Mouse (Mus musculus): ENCODE measurements around the gene Itgb5. TPM values are rescaled to one million over a fixed set of nuclear protein-coding genes. Genes with fewer than 3 reads are reported as not detected.

Gene Itgb5
- polyA plus RNA-seq, 1 experiment from 2014 or later, result 4.9 TPM

DNA sequence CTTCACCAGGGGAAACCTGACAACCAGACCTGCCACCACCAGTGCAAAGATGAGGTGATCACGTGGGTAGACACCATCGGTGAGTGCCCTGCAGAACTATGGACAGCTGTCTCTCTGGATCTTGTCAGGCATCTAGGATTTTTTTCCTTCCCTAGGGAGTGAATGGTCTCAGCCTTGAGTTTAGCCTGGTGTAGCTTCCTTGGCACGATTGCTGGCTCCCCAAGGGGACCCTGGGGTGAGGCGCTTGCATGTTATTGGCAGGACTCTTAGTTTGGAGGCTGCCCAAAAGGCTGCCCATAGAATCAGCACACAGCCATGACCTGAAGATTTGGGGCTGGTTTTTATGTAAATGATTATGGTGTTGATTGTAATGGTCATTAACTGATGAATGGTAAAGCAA, 114.7 kb downstream of the Itgb5 start:
- no peak overlapping the region for H3K27ac ChIP-seq (ENCODE audit: low read length)
- H3K4me3 ChIP-seq (ENCODE audit: low read depth, low read length), result no peak overlapping the region
- no peaks in the 10 kb centered on the region for H3K9me3 ChIP-seq (replicated peaks; ENCODE audit: control insufficient read depth, low read length)
- WGBS (ENCODE audit: insufficient replicate concordance), result 66% methylated on average over 4 of the region's 4 CpGs
- no peak overlapping the region for H3K9ac ChIP-seq (ENCODE audit: low read depth, low read length)
- no peaks in the 10 kb centered on the region for H3K27me3 ChIP-seq (ENCODE audit: control insufficient read depth, insufficient read depth, low read depth, low read length)
- no peak for ATAC-seq (ENCODE audit: low read depth)
- H3K4me1 ChIP-seq (ENCODE audit: control insufficient read depth, low read depth, low read length), result peaks cover 12% of the 10 kb centered on the region
- no peaks in the 10 kb centered on the region for H3K36me3 ChIP-seq (ENCODE audit: control insufficient read depth, insufficient read depth)
- H3K4me2 ChIP-seq (ENCODE audit: low read depth, low read length), result no peak overlapping the region

DNA sequence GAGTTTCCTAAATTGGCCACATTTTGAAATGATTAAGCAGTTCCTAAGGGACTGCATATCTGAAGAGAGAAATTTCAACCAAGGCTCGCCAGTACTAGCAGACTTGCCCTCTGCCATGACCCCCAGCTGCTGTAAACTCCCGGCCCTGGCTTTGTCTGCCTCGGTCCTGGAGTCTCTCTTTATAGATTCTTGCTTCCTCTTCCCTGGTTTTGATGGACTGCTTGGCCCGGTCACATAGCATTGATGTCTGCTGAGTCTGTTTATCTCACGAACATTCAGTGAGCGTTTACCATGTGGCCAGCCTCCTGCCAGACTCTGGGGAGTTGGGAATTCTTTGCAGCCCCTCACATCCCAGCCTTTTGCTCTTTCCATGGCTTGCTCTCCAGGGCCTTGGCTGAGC, 115.3 kb downstream of the Itgb5 start:
- H3K9me3 ChIP-seq (replicated peaks; ENCODE audit: control insufficient read depth, low read length), result no peaks in the 10 kb centered on the region
- H3K27ac ChIP-seq (ENCODE audit: low read length), result no peak overlapping the region
- no peaks in the 10 kb centered on the region for H3K36me3 ChIP-seq (ENCODE audit: control insufficient read depth, insufficient read depth)
- no peaks in the 10 kb centered on the region for H3K27me3 ChIP-seq (ENCODE audit: control insufficient read depth, insufficient read depth, low read depth, low read length)
- H3K9ac ChIP-seq (ENCODE audit: low read depth, low read length), result no peak overlapping the region
- 32% methylated on average over 6 of the region's 6 CpGs for WGBS (ENCODE audit: insufficient replicate concordance)
- ATAC-seq (ENCODE audit: low read depth), result no peak
- H3K4me1 ChIP-seq (ENCODE audit: control insufficient read depth, low read depth, low read length), result peaks cover 15% of the 10 kb centered on the region
- no peak overlapping the region for H3K4me2 ChIP-seq (ENCODE audit: low read depth, low read length)
- H3K4me3 ChIP-seq (ENCODE audit: low read depth, low read length), result no peak overlapping the region

DNA sequence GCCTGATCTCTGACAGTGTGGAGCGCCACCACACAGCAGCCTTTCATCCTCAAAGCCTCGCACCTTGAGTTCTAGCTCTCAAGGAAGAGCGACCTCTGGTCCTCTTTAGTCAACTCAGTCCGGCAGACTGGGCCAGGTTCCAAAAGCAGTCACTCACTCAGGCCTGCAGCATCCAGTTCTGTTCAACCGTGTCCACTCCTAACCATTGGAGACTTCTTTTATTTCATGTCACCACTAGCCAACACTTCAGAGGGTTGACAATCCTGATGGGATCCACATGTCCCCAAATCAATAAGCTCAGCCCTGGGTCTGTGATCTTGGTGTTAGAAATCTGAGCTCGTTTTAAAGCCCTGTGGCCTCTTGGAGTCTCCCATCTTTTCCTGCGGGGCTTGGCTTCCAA, 116.6 kb downstream of the Itgb5 start:
- no peaks in the 10 kb centered on the region for H3K36me3 ChIP-seq (ENCODE audit: control insufficient read depth, insufficient read depth)
- ATAC-seq (ENCODE audit: low read depth), result no peak
- WGBS (ENCODE audit: insufficient replicate concordance), result 60% methylated on average over 7 of the region's 7 CpGs

DNA sequence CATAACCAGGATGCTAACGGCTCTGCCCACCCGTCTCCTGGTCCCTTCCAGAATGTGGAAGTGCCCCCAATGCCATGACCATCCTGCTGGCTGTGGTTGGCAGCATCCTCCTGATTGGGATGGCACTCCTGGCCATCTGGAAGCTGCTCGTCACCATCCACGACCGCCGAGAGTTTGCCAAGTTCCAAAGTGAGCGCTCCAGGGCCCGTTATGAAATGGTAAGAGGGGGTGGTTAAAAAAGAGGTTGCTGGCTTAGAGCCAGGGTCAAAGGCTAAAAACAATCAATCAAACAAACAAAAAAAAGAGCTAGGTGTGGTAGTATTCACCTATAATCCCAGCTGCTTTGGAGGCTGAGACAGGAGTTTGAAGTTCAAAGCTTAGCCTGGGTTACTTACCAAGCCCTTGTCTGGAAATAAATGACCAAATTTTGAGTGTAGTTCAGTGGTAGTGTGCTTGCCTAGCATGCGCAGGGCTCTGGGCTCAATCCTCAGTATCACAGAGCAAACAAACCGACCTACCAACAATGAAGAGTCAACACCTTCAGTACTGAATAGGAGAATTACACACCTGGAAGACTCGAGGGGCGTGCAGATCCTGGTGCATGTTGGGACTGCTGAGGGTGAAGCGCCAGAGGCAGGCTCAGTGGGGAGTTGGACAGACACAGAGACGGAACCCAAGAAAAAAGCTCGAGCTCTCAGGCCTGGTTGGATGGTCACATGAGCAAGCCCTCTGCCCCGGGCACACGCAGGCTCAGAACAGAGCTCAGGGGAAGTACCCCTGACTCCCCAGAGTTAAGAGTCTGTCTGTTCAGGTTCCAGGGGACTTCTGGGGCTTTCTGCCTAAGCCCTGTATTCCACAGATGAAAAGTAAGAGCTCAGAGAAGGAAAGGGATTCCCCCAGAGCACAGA, 118.5 kb downstream of the Itgb5 start:
- Histone ChIP-seq H3K27ac (ENCODE audit: low read length) (peak overlapping the region; percentile 79), H3K4me2 (ENCODE audit: low read depth, low read length) (no peak overlapping the region), H3K4me3 (ENCODE audit: low read depth, low read length) (no peak overlapping the region), H3K9me3 (replicated peaks; ENCODE audit: control insufficient read depth, low read length) (no peaks in the 10 kb centered on the region), H3K4me1 (ENCODE audit: control insufficient read depth, low read depth, low read length) (peaks cover 15% of the 10 kb centered on the region), H3K27me3 (ENCODE audit: control insufficient read depth, insufficient read depth, low read depth, low read length) (no peaks in the 10 kb centered on the region), H3K36me3 (ENCODE audit: control insufficient read depth, insufficient read depth) (0 out of 2 replicates have a peak, but pooled peaks cover under 1% of the 10 kb centered on the region), H3K9ac (ENCODE audit: low read depth, low read length) (no peak overlapping the region)
- 60% methylated on average over 17 of the region's 17 CpGs for WGBS (ENCODE audit: insufficient replicate concordance)
- ATAC-seq (ENCODE audit: low read depth), result peak; percentile 67

More for the DNA sequence above, 116.6 kb downstream of the Itgb5 start:
- Histone ChIP-seq H3K9ac (ENCODE audit: low read depth, low read length) (no peak overlapping the region), H3K4me2 (ENCODE audit: low read depth, low read length) (no peak overlapping the region), H3K27ac (ENCODE audit: low read length) (no peak overlapping the region), H3K9me3 (replicated peaks; ENCODE audit: control insufficient read depth, low read length) (no peaks in the 10 kb centered on the region), H3K4me1 (ENCODE audit: control insufficient read depth, low read depth, low read length) (peaks cover 15% of the 10 kb centered on the region), H3K4me3 (ENCODE audit: low read depth, low read length) (no peak overlapping the region), H3K27me3 (ENCODE audit: control insufficient read depth, insufficient read depth, low read depth, low read length) (no peaks in the 10 kb centered on the region)

DNA sequence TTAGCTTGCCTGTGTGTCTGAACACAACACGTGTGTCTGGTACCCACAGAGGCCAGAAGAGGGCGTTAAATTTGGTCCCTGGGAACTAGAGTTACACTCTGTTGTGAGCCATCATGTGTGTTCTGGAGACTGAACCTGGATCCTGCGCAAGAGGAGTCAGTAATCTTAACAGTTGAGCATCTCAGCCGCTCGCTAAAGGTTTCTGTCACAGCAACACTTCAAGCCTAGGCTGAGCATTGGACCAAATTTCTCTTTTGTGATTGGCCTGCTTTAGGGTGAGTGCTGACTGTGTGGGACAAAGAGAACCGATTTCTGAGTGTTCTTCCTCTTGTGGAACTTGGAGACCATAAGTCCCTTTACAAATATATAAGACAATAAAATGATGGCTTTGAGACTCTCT, 120.9 kb downstream of the Itgb5 start:
- Histone ChIP-seq H3K9me3 (replicated peaks; ENCODE audit: control insufficient read depth, low read length) (no peaks in the 10 kb centered on the region), H3K36me3 (ENCODE audit: control insufficient read depth, insufficient read depth) (peaks cover 22% of the 10 kb centered on the region), H3K9ac (ENCODE audit: low read depth, low read length) (no peak overlapping the region), H3K27me3 (ENCODE audit: control insufficient read depth, insufficient read depth, low read depth, low read length) (no peaks in the 10 kb centered on the region), H3K4me1 (ENCODE audit: control insufficient read depth, low read depth, low read length) (peaks cover 15% of the 10 kb centered on the region), H3K4me3 (ENCODE audit: low read depth, low read length) (no peak overlapping the region), H3K27ac (ENCODE audit: low read length) (no peak overlapping the region), H3K4me2 (ENCODE audit: low read depth, low read length) (no peak overlapping the region)
- WGBS (ENCODE audit: insufficient replicate concordance), result 62% methylated on average over 6 of the region's 6 CpGs
- no peak for ATAC-seq (ENCODE audit: low read depth)

DNA sequence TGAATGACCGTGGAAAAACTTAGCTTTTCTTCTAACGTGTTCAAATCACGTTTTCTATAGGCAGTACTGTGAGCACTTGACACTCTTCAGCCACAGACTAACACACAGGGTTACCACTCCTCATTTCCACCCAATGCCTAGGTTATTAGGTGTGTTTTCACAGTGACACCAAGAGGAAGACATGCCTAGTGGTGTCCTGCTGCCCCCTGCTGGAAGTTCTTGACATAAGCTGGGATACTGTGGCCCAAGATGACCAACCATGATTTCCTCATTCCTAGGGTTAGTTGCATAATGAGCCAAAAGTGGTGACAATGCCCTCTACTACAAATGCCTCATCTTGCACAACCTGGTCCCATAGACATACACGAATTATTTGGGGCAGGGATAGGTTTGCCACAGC, 121.4 kb downstream of the Itgb5 start:
- H3K4me2 ChIP-seq (ENCODE audit: low read depth, low read length), result no peak overlapping the region
- H3K4me3 ChIP-seq (ENCODE audit: low read depth, low read length), result no peak overlapping the region
- ATAC-seq (ENCODE audit: low read depth), result peak; percentile 69
- no peak overlapping the region for H3K27ac ChIP-seq (ENCODE audit: low read length)
- peaks cover 13% of the 10 kb centered on the region for H3K4me1 ChIP-seq (ENCODE audit: control insufficient read depth, low read depth, low read length)
- 21% methylated on average over 4 of the region's 4 CpGs for WGBS (ENCODE audit: insufficient replicate concordance)
- H3K36me3 ChIP-seq (ENCODE audit: control insufficient read depth, insufficient read depth), result peaks cover 27% of the 10 kb centered on the region
- no peaks in the 10 kb centered on the region for H3K9me3 ChIP-seq (replicated peaks; ENCODE audit: control insufficient read depth, low read length)
- no peak overlapping the region for H3K9ac ChIP-seq (ENCODE audit: low read depth, low read length)
- H3K27me3 ChIP-seq (ENCODE audit: control insufficient read depth, insufficient read depth, low read depth, low read length), result no peaks in the 10 kb centered on the region

DNA sequence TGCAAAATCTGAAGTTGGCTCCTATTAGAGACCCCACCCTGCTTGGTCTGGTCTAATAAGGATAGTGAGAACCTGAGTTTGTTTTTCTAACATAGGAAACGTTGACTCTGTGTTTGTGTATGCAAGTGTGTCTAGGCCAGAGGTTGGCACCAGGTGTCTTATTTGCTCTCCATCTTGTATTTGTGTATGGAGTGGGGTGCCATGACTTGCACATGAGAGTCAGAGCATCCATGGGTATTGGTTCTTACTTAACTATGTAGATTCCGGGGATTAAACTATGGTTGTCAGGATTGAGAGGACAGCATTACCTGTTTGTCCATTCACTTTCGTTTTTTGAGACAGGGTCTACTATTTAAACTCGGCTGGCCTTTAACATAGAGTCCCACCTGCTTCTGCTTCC, 123.5 kb downstream of the Itgb5 start:
- peaks cover 42% of the 10 kb centered on the region for H3K36me3 ChIP-seq (ENCODE audit: control insufficient read depth, insufficient read depth)
- ATAC-seq (ENCODE audit: low read depth), result no peak
- H3K9ac ChIP-seq (ENCODE audit: low read depth, low read length), result no peak overlapping the region
- H3K4me3 ChIP-seq (ENCODE audit: low read depth, low read length), result no peak overlapping the region
- no peak overlapping the region for H3K4me2 ChIP-seq (ENCODE audit: low read depth, low read length)
- WGBS (ENCODE audit: insufficient replicate concordance), result 69% methylated on average over 4 of the region's 4 CpGs
- peaks cover 3% of the 10 kb centered on the region; the same call in 1 of the 2 replicates for H3K4me1 ChIP-seq (ENCODE audit: control insufficient read depth, low read depth, low read length)
- no peak overlapping the region for H3K27ac ChIP-seq (ENCODE audit: low read length)
- no peaks in the 10 kb centered on the region for H3K9me3 ChIP-seq (replicated peaks; ENCODE audit: control insufficient read depth, low read length)
- H3K27me3 ChIP-seq (ENCODE audit: control insufficient read depth, insufficient read depth, low read depth, low read length), result no peaks in the 10 kb centered on the region

DNA sequence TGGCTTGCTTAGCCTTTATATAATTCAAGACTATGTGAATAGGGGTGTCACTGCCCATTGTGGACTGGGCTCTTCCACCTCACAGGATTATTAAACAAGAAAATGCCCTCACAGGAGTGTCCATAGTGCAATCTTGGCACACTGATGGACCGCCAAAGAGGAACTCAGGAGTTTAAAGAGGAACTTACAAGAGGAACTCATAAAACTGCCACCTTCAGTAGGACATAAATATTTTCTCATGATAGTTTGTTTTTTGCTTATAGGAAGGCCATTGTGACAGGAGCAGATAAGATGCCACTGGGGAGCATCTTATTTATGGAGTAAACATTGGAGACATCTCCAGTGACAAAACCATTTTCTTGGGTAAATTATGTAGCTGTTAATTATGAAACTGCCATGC, 125.3 kb downstream of the Itgb5 start:
- Histone ChIP-seq H3K27ac (ENCODE audit: low read length) (no peak overlapping the region), H3K4me1 (ENCODE audit: control insufficient read depth, low read depth, low read length) (no peaks in the 10 kb centered on the region), H3K27me3 (ENCODE audit: control insufficient read depth, insufficient read depth, low read depth, low read length) (no peaks in the 10 kb centered on the region), H3K4me2 (ENCODE audit: low read depth, low read length) (no peak overlapping the region), H3K9me3 (replicated peaks; ENCODE audit: control insufficient read depth, low read length) (no peaks in the 10 kb centered on the region), H3K4me3 (ENCODE audit: low read depth, low read length) (no peak overlapping the region), H3K9ac (ENCODE audit: low read depth, low read length) (no peak overlapping the region), H3K36me3 (ENCODE audit: control insufficient read depth, insufficient read depth) (peaks cover 55% of the 10 kb centered on the region)
- no peak for ATAC-seq (ENCODE audit: low read depth)
- WGBS (ENCODE audit: insufficient replicate concordance), result 49% methylated on average over 1 of the region's 1 CpGs

DNA sequence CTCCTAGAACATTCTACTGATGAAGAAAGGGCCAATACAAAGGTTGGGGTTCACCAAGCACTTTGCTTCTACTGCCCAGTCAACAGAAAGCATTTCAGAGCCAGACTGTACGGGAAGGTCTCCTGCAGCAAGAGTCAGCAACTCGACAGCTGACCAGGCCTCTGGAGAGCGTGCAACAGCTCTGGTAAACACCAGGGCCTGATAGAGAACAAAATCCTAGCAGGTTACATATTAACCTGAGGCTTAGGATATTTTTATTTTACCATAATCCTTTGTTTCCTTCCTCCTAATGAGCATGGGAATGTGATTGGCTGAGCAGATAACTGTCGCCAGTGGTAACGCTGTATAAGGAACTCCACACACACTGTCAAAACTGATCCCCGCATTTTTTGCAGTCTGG, 134.0 kb downstream of the Itgb5 start:
- 63% methylated on average over 6 of the region's 6 CpGs for WGBS (ENCODE audit: insufficient replicate concordance)
- no peak overlapping the region for H3K9ac ChIP-seq (ENCODE audit: low read depth, low read length)
- H3K36me3 ChIP-seq (ENCODE audit: control insufficient read depth, insufficient read depth), result peaks cover 27% of the 10 kb centered on the region
- H3K4me3 ChIP-seq (ENCODE audit: low read depth, low read length), result no peak overlapping the region
- peak; percentile 76 for ATAC-seq (ENCODE audit: low read depth)
- peaks cover 10% of the 10 kb centered on the region for H3K4me1 ChIP-seq (ENCODE audit: control insufficient read depth, low read depth, low read length)
- no peaks in the 10 kb centered on the region for H3K9me3 ChIP-seq (replicated peaks; ENCODE audit: control insufficient read depth, low read length)
- H3K4me2 ChIP-seq (ENCODE audit: low read depth, low read length), result no peak overlapping the region
- H3K27me3 ChIP-seq (ENCODE audit: control insufficient read depth, insufficient read depth, low read depth, low read length), result no peaks in the 10 kb centered on the region
- no peak overlapping the region for H3K27ac ChIP-seq (ENCODE audit: low read length)

Measured in liver, embryonic 16.5 days (tissue).